8 mouse cellular contexts compared by ENCODE assay signal in genomic region chr2:158121645-158122326, GRCm38 (mm10). TPM values are rescaled to one million over a fixed set of nuclear protein-coding genes. Genes with fewer than 3 reads are reported as not detected.
DNase-seq lines count a peak whose midpoint lies in the region; ATAC-seq and TF ChIP-seq lines count a peak whose summit lies in the region.

No protein-coding gene starts in this region.

- in situ Hi-C loops in Patski (cut with MboI; ENCODE audit: low pct_unique_long_range_greater_than_20kb) = no loop called here

- ATAC-seq in Patski = peak; percentile 55
- peak; percentile 44; the same call in 1 of the 2 replicates for ATAC-seq in embryonic facial prominence, embryonic 15.5 days (ENCODE audit: insufficient number of reproducible peaks, low FRiP score, low TSS enrichment, low read depth)
- peak; percentile 40; the same call in 1 of the 2 replicates for ATAC-seq in liver, postnatal 0 days
- no peak for ATAC-seq in forebrain, postnatal 0 days

- no peak overlapping the region for H3K9ac ChIP-seq in embryonic facial prominence, embryonic 15.5 days
- 0 out of 2 replicates have a peak overlapping the region, but pooled peaks have one; percentile 26 for H3K9ac ChIP-seq in liver, postnatal 0 days (replicated peaks)
- no peak overlapping the region for H3K9ac ChIP-seq in forebrain, postnatal 0 days

- DNase-seq in 3T3-L1 (ENCODE audit: low read depth, low spot score) (peak; percentile 80), Patski (ENCODE audit: low read depth, low spot score) (no peak)
- peak; percentile 84 for DNase-seq in heart, postnatal 4 days
- DNase-seq in liver, postnatal 0 days = peak; percentile 72
- peak; percentile 79 for DNase-seq in urinary bladder, postnatal 14 days (ENCODE audit: low spot score)
- DNase-seq in spleen, adult 12 weeks (ENCODE audit: low spot score) = no peak
- no peak for DNase-seq in forebrain, postnatal 0 days

- POLR2A ChIA-PET in Patski (lab: Charles Lee) = no interaction called here

- no peak overlapping the region for H3K4me2 ChIP-seq in embryonic facial prominence, embryonic 15.5 days (replicated peaks)
- no peak overlapping the region for H3K4me2 ChIP-seq in liver, postnatal 0 days (ENCODE audit: low read depth, low read length)
- no peak overlapping the region for H3K4me2 ChIP-seq in forebrain, postnatal 0 days (ENCODE audit: low read depth)

- H3K9me3 ChIP-seq in embryonic facial prominence, embryonic 15.5 days (replicated peaks) = no peaks in the 10 kb centered on the region
- H3K9me3 ChIP-seq in liver, postnatal 0 days (ENCODE audit: low read length) = no peaks in the 10 kb centered on the region
- no peaks in the 10 kb centered on the region for H3K9me3 ChIP-seq in forebrain, postnatal 0 days (ENCODE audit: low read length)

- CTCF ChIA-PET in Patski (lab: Charles Lee) = interaction anchor here (2.9 kb wide), 1 partner anchor 8 kb away, joined by 8 read pairs; no protein-coding TSS in a partner anchor

- H3K4me1 ChIP-seq in embryonic facial prominence, embryonic 15.5 days = peaks cover 14% of the 10 kb centered on the region; the same call in 1 of the 2 replicates
- H3K4me1 ChIP-seq in liver, postnatal 0 days (ENCODE audit: insufficient read depth) = peaks cover 8% of the 10 kb centered on the region
- H3K4me1 ChIP-seq in forebrain, postnatal 0 days (ENCODE audit: insufficient read depth) = no peaks in the 10 kb centered on the region

- no peak for TF ChIP-seq EP300 in liver, postnatal 0 days (IDR thresholded peaks at IDR 0.05; ENCODE audit: low read depth)

- no peaks in the 10 kb centered on the region for H3K27me3 ChIP-seq in Patski
- H3K27me3 ChIP-seq in embryonic facial prominence, embryonic 15.5 days = no peaks in the 10 kb centered on the region
- no peaks in the 10 kb centered on the region for H3K27me3 ChIP-seq in liver, postnatal 0 days (ENCODE audit: insufficient read depth, low read length)
- H3K27me3 ChIP-seq in forebrain, postnatal 0 days (ENCODE audit: insufficient read depth, low read length) = no peaks in the 10 kb centered on the region

- peaks cover 12% of the 10 kb centered on the region; the same call in 1 of the 2 replicates for H3K36me3 ChIP-seq in embryonic facial prominence, embryonic 15.5 days
- H3K36me3 ChIP-seq in liver, postnatal 0 days (replicated peaks; ENCODE audit: insufficient read depth, low read length) = peaks cover 78% of the 10 kb centered on the region
- H3K36me3 ChIP-seq in forebrain, postnatal 0 days (ENCODE audit: insufficient read depth) = no peaks in the 10 kb centered on the region

- no peak overlapping the region for H3K4me3 ChIP-seq in embryonic facial prominence, embryonic 15.5 days (replicated peaks)
- H3K4me3 ChIP-seq in liver, postnatal 0 days (ENCODE audit: low read depth, low read length) = no peak overlapping the region
- H3K4me3 ChIP-seq in forebrain, postnatal 0 days (ENCODE audit: low read depth, low read length) = no peak overlapping the region

- no peak for TF ChIP-seq CTCF in Patski (IDR thresholded peaks at IDR 0.05)
- TF ChIP-seq CTCF in liver, postnatal 0 days (IDR thresholded peaks at IDR 0.05; ENCODE audit: low read depth) = no peak
- no peak for TF ChIP-seq CTCF in forebrain, postnatal 0 days (IDR thresholded peaks at IDR 0.05; ENCODE audit: low read depth)

- 0 out of 2 replicates have a peak overlapping the region, but pooled peaks have one; percentile 11 for H3K27ac ChIP-seq in embryonic facial prominence, embryonic 15.5 days (replicated peaks)
- H3K27ac ChIP-seq in liver, postnatal 0 days (ENCODE audit: low read depth) = no peak overlapping the region; the same call in 1 of the 2 replicates
- no peak overlapping the region for H3K27ac ChIP-seq in forebrain, postnatal 0 days (ENCODE audit: low read depth, low read length)

- WGBS in embryonic facial prominence, embryonic 15.5 days = 64% methylated on average over 12 of the region's 12 CpGs
- 54% methylated on average over 11 of the region's 12 CpGs for WGBS in liver, postnatal 0 days (ENCODE audit: insufficient replicate concordance)
- 58% methylated on average over 12 of the region's 12 CpGs for WGBS in forebrain, postnatal 0 days

RNA-seq across cellular contexts. Expression of gene Tgm2, which starts 24.4 kb away (rescaled TPM):
- 113 TPM for polyA plus RNA-seq in Patski (2021)
- 17.9 and 22.2 TPM in 2 replicates for polyA plus RNA-seq in embryonic facial prominence, embryonic 15.5 days (2015; fragmentation: Nextera tagmentation; extraction: Ambion mirVana)
- 100 to 1,000 TPM; 254 to 273 TPM for total RNA-seq in heart, postnatal 4 days (2021)
- 44.4 and 59.7 TPM in 2 replicates for polyA plus RNA-seq in liver, postnatal 0 days (2015; fragmentation: Nextera tagmentation; extraction: Ambion mirVana)
- total RNA-seq in forebrain, postnatal 0 days (2014; rRNA removed) = 9.1 and 13.0 TPM in 2 replicates
- polyA plus RNA-seq in forebrain, postnatal 0 days (2015; fragmentation: Nextera tagmentation; extraction: Ambion mirVana) = 6.1 TPM in 2 replicates

Comparison
In these comparisons a context has a peak if more than half of its experiments do, and no peak if none do; other contexts are left out.
1. DNase-seq: peak in 3T3-L1 (single experiment), heart, postnatal 4 days (single experiment), liver, postnatal 0 days (single experiment) and urinary bladder, postnatal 14 days (single experiment); none in Patski (single experiment), spleen, adult 12 weeks (single experiment) and forebrain, postnatal 0 days (single experiment).